Mouse (Mus musculus) ES-Bruce4 (cell line): ENCODE measurements around the gene Gm43191. TPM values are rescaled to one million over a fixed set of nuclear protein-coding genes. Genes with fewer than 3 reads are reported as not detected.
"Not testable (repeated sequence)": the region's sequence is repeated elsewhere in the genome, so short reads cannot be mapped to it uniquely, and the experiment has no call there.

Experiments used
- H3K27ac ChIP-seq: 2 replicates; pipeline ENCODE4 v1.5.1; 2012; ENCODE audit warnings: low read length, inconsistent platforms; ENCODE audit not compliant: insufficient read depth
- H3K27me3 ChIP-seq: 2 replicates; pipeline ENCODE4 v1.6.1; 2012; ENCODE audit warnings: mild to moderate bottlenecking, low read length, inconsistent platforms; ENCODE audit not compliant: control insufficient read depth, poor library complexity, insufficient read depth, severe bottlenecking
- H3K36me3 ChIP-seq: 2 replicates; pipeline ENCODE4 v1.6.1; 2012; ENCODE audit warnings: inconsistent platforms, mild to moderate bottlenecking, low read length, moderate library complexity; ENCODE audit not compliant: control insufficient read depth, poor library complexity, insufficient read depth, severe bottlenecking
- H3K4me1 ChIP-seq: one replicate; pipeline ENCODE4 v1.8.1; 2011; ENCODE audit warnings: low read length; ENCODE audit not compliant: control insufficient read depth, insufficient read depth
- H3K4me3 ChIP-seq: 2 replicates; pipeline ENCODE4 v1.5.1; 2011; ENCODE audit warnings: low read depth, mild to moderate bottlenecking, low read length
- H3K9ac ChIP-seq: 2 replicates; pipeline ENCODE4 v1.6.1; 2012; ENCODE audit warnings: low read depth, mild to moderate bottlenecking, inconsistent platforms; ENCODE audit not compliant: poor library complexity, severe bottlenecking
- H3K9me3 ChIP-seq: replicated peaks from 2 replicates; pipeline ENCODE4 v1.6.1; 2012; ENCODE audit warnings: mild to moderate bottlenecking, low read length, inconsistent platforms; ENCODE audit not compliant: control insufficient read depth, poor library complexity, insufficient read depth, severe bottlenecking
- CTCF ChIP-seq: IDR thresholded peaks from one replicate; pipeline ENCODE4 v1.8.1; 2011; ENCODE audit warnings: low read depth, low read length
- EP300 ChIP-seq: IDR thresholded peaks from 2 replicates; pipeline ENCODE4 v1.6.1; 2011; ENCODE audit warnings: low read depth, low read length; ENCODE audit not compliant: insufficient read depth
- POLR2A ChIP-seq: IDR thresholded peaks from one replicate; pipeline ENCODE4 v1.8.1; 2011; ENCODE audit warnings: low read length; ENCODE audit not compliant: insufficient read depth
- polyA plus RNA-seq: library from polyadenylated mRNA; stranded (reverse); fragments of >200 nt; gene quantifications from 2 replicates; pipeline ENCODE4 v1.2.4, GENCODE M21; 2011; ENCODE audit warnings: low read depth; ENCODE audit not compliant: missing spikeins, insufficient read depth, insufficient read length

Gm43191 gene
- polyA plus RNA-seq, 1 experiment = not detected

DNA sequence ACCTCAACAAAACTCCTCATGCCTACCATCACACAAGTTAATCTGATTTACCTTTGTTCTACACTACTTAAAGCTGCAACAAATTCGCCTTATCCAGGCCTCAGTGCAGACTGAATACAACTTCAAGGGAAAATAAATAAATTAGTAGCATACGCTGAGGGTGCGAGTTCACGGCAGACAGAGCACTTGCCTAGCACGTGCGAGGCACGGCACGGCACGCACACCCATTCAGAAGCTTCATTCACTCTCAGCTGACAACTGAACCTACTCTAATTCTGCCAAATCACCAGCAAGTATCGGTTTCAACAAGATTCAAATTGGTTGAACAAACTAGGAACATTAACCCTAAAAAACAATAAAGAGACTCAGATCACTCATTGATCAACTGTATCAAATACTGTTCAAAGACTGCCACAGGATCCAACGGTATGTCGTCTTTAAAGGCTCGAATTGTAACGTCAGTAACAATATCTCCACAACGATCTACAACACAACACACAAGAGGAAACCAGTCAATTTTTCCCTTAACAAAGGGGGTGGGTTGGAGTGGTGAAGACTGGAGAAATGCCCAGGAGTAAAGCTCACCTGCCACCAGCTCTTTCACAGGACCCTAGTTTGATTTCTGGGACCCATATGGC is 22.0 kb downstream of the Gm43191 start:
- H3K9ac ChIP-seq = no peak overlapping the region

GRCm38 (mm10) chr3:116656184-116656965 is 24.7 kb downstream of the Gm43191 start:
- H3K36me3 ChIP-seq = no peaks in the 10 kb centered on the region; the same call in 1 of the 2 replicates
- H3K27me3 ChIP-seq = no peaks in the 10 kb centered on the region
- no peak for TF ChIP-seq EP300
- TF ChIP-seq POLR2A = no peak
- no peak for TF ChIP-seq CTCF
- H3K9ac ChIP-seq = no peak overlapping the region
- H3K27ac ChIP-seq = 0 out of 2 replicates have a peak overlapping the region, but pooled peaks have one; percentile 15
- H3K4me3 ChIP-seq = no peak overlapping the region
- no peaks in the 10 kb centered on the region for H3K9me3 ChIP-seq
- peaks cover 8% of the 10 kb centered on the region for H3K4me1 ChIP-seq

More for the DNA sequence above, 22.0 kb downstream of the Gm43191 start:
- Histone ChIP-seq H3K4me3 (peak overlapping the region; percentile 40), H3K4me1 (peaks cover 8% of the 10 kb centered on the region), H3K27ac (no peak overlapping the region), H3K36me3 (no peaks in the 10 kb centered on the region), H3K9me3 (no peaks in the 10 kb centered on the region), H3K27me3 (no peaks in the 10 kb centered on the region)
- TF ChIP-seq POLR2A = no peak
- TF ChIP-seq EP300 = no peak
- no peak for TF ChIP-seq CTCF

GRCm38 (mm10) chr3:116654051-116654450 is 27.0 kb downstream of the Gm43191 start:
- H3K9me3 ChIP-seq = not testable (repeated sequence)

GRCm38 (mm10) chr3:116653278-116653945 is 27.6 kb downstream of the Gm43191 start:
- no peak overlapping the region for H3K4me3 ChIP-seq
- H3K27ac ChIP-seq = no peak overlapping the region
- H3K9ac ChIP-seq = no peak overlapping the region
- TF ChIP-seq POLR2A (no peak), CTCF (no peak), EP300 (no peak)
- no peaks in the 10 kb centered on the region for H3K27me3 ChIP-seq
- H3K36me3 ChIP-seq = no peaks in the 10 kb centered on the region; the same call in none of the 2 replicates
- H3K9me3 ChIP-seq = no peaks in the 10 kb centered on the region
- peaks cover 7% of the 10 kb centered on the region for H3K4me1 ChIP-seq

More at GRCm38 (mm10) chr3:116654051-116654450, 27.0 kb downstream of the Gm43191 start:
- not testable (repeated sequence) for H3K4me1 ChIP-seq, H3K27ac ChIP-seq, H3K36me3 ChIP-seq, H3K27me3 ChIP-seq, H3K4me3 ChIP-seq, H3K9ac ChIP-seq

DNA sequence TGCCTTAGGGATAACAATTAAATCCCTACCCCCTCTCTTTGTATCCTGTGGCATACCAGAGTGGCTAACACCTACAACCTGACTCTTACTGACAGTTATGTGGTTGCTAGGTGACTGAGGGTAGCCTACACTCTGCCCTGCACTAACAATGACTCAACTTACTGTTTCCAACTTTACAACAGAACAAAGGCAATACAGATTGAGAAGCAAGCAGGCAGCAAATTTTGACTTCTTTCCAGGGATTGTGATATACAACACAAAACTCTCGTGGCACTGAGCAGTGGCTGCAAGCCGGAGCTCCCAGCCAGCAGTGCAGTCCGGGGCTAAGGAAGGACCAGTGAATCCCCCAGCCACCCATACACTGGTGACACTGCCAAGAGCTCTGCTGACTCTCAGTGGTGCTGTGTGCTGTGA is 29.0 kb downstream of the Gm43191 start:
- Histone ChIP-seq H3K4me3 (no peak overlapping the region), H3K9me3 (no peaks in the 10 kb centered on the region), H3K4me1 (peaks cover 7% of the 10 kb centered on the region), H3K9ac (no peak overlapping the region), H3K36me3 (no peaks in the 10 kb centered on the region; the same call in none of the 2 replicates), H3K27ac (no peak overlapping the region), H3K27me3 (no peaks in the 10 kb centered on the region)
- TF ChIP-seq EP300 (no peak), POLR2A (no peak), CTCF (no peak)

- Histone ChIP-seq H3K27ac (no peak overlapping the region), H3K4me1 (peaks cover 4% of the 10 kb centered on the region), H3K9me3 (no peaks in the 10 kb centered on the region), H3K27me3 (no peaks in the 10 kb centered on the region), H3K9ac (no peak overlapping the region), H3K36me3 (peaks cover 9% of the 10 kb centered on the region), H3K4me3 (no peak overlapping the region)
- no peak for TF ChIP-seq EP300
- no peak for TF ChIP-seq CTCF
Measured at GRCm38 (mm10) chr3:116650698-116651097, 30.4 kb downstream of the Gm43191 start.
